Mouse (Mus musculus) thymus, adult 2 months (tissue): ENCODE results near the gene Usp49.

Experiments
- CTCF ChIP-seq: fragments of 200-500 bp; IDR thresholded peaks from 2 replicates; pipeline ENCODE4 v1.5.1; 2012; ENCODE audit warnings: mild to moderate bottlenecking, control low read depth, low read length, moderate library complexity, borderline replicate concordance; ENCODE audit not compliant: control insufficient read depth, poor library complexity, insufficient read depth; ENCODE audit errors: extremely low read depth
- POLR2A ChIP-seq: fragments of 200-500 bp; IDR thresholded peaks from 2 replicates; pipeline ENCODE4 v1.6.1; 2012; ENCODE audit warnings: mild to moderate bottlenecking, low read length, control low read depth, moderate library complexity; ENCODE audit not compliant: control insufficient read depth, poor library complexity, insufficient read depth; ENCODE audit errors: extremely low read depth

DNA sequence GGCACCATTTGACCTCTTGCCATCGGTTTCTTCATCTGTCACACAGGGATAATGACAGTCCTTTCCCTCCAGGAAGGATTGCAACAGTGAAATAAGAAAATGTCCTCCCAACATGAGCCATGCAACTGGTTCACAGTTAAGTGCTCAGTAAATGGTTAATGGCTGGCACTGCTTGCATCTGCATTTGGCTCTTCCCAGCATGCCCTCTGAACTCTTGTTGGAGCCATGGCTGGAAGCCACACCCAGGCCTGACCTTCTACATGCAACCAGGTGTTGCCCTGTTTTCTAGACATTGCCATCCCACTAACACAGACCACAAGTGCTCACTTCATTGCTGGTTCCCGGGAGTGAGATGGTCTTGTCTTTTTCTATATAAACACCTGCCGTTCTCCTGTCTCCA lies 77.5 kb downstream of the Usp49 start:
- no peak for TF ChIP-seq POLR2A
- no peak for TF ChIP-seq CTCF
